Mouse (Mus musculus): ENCODE measurements around the gene Scgb1a1. TPM values are rescaled to one million over a fixed set of nuclear protein-coding genes. Genes with fewer than 3 reads are reported as not detected.

Gene Scgb1a1
- total RNA-seq, 2 experiments from 2014 or later: 233 TPM; not detected in 1

DNA sequence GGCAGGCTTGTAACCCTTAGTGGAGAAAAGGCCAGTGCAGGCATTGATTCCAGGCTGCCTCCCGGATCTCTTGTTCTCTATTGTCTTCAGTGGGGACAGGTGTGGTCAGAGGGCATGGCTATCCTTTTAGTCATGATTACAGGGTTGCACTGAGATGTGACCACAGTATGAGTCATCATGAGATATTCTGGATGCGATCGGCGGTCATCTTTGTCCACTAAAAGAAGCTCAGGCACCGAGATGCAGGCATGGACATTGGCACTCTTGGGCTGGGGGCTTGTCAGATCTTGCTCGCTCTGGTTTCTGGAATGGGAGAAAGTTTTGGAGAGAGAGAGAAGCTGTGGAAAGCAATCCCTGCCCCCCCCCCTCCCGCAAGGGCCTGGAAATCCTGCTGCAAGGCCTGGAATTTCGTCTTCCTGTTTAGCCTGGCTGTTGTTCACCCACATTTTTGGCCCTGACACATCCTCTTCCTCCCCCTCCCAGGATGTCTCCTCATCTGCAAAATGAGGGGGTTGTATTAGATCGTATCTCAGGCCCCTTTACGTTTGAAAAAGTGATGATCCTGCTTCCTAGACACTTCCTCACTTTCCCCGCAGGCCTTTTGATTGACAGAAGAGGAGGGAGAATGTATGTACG, 13.9 kb downstream of the Scgb1a1 start:
- no peak for DNase-seq
- intact Hi-C loops (cut with DNase I): loop anchor here (5.0 kb wide), 1 partner anchor 42 kb away; no protein-coding TSS in a partner anchor

DNA sequence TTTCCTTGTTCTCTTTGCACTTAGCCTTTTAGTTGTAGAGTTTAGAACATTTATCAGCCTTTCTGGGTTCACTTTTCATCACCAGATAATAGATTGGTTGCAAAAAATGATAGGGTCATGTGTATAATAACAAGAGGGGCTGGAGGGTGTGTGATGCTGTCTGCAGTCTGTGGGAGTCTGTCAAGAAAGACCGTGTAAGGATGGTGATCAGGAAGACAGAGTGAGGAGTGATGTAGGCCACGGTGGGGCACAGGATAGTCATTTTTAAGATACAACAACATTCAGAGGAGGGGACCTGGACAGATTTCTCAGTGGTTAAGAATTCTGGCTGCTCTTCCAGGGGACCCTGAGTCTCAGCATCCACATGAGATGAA, 15.6 kb downstream of the Scgb1a1 start:
- DNase-seq: no peak
- intact Hi-C loops (cut with DNase I): loop anchor here (5.0 kb wide), 1 partner anchor 40 kb away; no protein-coding TSS in a partner anchor

DNA sequence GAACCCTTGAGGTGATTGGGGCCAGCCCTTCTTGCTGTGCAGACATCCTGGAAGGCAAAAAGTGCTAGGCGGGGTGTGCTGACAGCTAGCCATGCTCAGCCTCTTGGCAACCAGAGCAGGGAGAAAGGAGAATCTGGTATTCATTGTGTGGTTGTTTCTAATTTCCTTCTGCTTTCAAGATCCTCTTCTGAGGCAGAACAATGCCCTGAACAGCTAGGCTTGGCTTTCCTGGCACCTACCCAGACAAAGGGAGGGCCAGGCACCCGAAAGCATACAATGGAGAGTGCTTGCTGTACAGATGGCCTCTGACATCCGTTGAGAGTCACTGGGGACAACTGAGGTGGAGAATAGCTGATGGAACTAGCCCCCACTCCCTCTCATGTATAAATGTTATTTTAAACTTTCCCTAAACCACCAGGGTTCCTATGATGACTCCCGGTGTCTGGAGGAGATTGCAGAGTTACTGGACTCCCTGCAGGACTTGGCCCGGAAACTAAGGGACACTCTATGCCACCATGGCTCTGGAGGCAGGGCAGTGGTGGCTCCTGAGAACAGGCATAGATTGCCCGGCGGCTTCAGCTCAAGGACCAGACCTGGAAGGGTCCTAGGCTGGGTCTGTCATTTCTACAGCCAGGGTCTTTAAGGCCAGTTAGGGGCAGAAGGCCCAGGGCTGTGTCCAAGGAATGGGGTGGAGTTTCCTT, 16.2 kb downstream of the Scgb1a1 start:
- intact Hi-C loops (cut with DNase I): loop anchor here (2.0 to 5.0 kb wide), 2 partner anchors 39 to 79 kb away; no protein-coding TSS in a partner anchor
- DNase-seq: peak; percentile 78 to 80

DNA sequence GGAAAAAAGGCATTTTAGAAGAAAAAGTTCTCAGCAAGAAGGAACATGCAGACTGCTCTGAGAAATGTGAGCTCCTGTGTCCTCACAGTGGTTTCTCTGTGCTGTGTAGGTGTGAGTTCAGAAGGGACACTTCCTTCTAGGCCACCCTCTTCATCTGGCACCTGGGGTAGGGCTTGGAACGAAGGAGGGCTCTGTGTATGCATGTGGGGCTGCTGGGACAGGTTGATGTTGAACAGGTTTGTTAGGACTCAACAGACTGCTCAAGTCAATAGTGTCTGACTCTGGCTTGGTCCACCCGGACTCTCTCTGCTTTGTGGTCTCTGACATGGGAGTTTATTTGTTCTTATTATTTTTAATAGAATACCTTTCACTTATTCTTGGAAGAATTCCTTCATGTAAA, 17.4 kb downstream of the Scgb1a1 start:
- no peak for DNase-seq
- intact Hi-C loops (cut with DNase I): loop anchor here (2.0 to 5.0 kb wide), 2 partner anchors 38 to 78 kb away; no protein-coding TSS in a partner anchor

DNA sequence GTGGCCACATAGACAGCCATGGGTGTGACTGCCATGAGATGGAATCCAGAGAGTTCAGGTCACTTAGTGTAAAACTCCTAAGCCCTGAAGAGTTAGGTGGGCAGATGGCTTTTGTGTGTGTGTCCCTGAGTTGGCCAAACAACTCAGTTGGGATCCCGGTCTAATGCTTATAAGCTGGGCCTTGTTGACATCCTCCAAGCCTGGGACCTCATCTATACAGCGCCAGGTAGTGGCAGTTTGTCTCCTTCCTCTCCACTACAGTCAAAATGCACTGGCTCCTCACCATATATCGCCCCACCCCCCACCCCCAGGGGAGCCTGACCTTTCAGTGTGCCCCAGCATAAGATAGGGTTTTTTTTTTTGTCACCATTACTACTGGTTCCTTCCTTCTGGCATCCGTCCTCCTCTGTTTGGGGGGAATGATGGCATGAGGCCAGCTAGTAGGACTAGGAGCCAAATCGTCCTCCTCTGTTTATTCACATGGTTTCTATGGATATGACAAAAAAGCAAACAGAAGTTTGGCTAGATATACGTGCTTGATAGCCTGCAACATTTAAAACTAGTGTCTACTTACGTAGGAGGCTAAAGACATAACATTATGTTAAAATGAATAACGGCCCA, 18.0 kb downstream of the Scgb1a1 start:
- intact Hi-C loops (cut with DNase I): loop anchor here (2.0 to 5.0 kb wide), 2 partner anchors 37 to 77 kb away; no protein-coding TSS in a partner anchor
- peak in 1 of 2 experiments; percentile 54 for DNase-seq

DNA sequence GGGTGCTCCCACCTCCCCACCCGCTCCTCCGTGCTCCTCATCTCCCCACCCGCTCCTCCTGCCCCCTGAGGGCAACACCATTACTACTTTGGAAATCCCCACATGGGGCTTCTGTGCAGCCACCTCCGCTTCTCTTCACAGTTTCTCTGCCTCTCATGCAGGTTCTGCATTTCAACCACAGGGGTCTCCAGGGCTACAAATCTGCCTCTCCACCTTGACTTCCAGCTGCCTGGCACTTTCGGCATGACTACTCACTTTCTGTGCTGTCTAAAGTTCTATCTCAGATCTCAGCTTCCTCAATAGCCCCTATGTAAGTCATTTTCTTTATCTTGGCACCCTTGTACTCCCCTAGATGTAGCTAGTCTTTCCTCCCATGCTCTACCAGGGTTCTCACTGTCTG, 20.5 kb downstream of the Scgb1a1 start:
- intact Hi-C loops (cut with DNase I): no loop called here
- no peak for DNase-seq

DNA sequence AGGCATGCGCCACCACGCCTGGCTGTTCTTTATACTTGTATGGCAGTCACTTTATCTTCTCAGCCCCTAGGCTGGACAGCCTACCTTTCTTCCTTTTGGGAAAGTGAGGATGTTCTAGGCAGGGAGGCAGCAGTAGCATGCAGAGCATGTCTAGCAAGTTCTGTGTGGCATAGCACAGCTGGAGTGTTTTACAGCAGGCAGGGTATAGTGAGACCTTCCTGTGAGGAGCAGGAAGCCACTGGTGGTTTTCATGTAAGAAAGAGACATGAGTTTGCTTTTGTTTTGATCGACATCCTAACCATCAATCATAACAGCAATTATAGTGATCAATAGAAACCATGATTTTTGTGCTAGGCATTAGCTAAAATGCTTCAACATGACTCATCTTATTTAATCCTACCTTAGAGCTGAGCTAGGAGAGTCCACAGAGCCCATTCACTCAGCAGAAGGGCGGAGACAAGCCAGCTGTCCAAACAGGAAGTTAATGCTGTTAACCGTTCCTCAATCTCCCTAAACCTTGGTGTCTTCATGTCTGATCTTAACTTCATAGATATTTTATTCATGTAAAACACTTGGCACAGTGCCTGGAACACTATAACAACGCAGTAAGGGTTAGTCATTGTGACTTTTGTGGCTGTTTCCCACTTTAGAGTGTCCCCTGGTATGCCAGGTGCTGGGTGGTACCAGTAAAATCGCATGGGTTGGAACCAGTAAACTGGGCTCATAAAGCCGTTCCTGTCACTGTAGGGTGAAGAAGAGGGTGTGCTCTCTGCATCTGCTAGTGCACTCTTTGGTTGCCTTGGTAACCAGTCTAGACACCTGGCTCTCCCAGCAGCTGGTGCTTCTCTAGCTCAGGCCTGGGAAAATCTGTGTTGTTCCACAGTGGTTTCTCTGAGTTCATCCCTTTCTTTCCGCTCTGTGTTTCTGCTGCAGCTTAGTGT, 21.9 kb downstream of the Scgb1a1 start:
- DNase-seq: no peak

DNA sequence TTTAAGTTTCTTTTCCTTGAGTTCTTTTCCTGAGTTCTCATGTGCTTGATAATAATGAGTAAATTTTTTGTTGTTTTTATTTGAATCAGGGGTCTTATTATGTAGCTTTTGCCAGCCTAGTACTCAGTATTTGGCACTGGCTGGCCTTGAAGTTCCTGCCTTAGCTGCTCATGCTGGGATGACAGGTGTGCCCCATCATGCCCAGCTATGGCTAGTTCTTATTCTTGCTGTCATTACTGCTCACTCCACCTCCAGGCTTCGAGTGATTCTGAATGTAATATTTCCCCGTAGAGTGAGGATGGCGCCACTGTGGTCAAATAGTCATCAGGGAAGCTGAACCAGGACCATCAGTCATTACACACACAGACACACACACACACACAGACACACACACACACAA, 23.9 kb downstream of the Scgb1a1 start:
- intact Hi-C loops (cut with DNase I): no loop called here
- DNase-seq: no peak

More for the DNA sequence above, 21.9 kb downstream of the Scgb1a1 start:
- intact Hi-C loops (cut with DNase I): no loop called here

DNA sequence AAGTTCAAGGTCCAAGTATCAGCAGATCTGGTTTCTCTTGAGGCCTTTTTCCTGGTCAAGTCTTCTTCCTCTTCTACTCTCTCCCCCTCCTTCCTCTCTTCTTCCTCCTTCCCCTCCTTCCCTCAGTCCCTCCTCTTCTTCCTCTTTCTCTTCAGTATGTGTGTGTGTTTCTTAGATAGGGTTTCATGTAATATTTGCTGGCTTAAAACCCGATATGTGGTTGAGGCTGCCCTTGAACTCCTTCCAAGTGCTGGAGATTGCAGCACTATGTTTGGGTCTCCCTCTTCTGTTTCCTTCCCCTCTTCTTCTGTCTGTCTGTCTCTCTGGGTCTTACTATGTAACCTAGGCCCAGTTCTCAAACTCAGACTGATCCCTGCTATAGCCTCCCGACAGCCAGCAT, 24.9 kb downstream of the Scgb1a1 start:
- intact Hi-C loops (cut with DNase I): no loop called here
- DNase-seq: no peak

DNA sequence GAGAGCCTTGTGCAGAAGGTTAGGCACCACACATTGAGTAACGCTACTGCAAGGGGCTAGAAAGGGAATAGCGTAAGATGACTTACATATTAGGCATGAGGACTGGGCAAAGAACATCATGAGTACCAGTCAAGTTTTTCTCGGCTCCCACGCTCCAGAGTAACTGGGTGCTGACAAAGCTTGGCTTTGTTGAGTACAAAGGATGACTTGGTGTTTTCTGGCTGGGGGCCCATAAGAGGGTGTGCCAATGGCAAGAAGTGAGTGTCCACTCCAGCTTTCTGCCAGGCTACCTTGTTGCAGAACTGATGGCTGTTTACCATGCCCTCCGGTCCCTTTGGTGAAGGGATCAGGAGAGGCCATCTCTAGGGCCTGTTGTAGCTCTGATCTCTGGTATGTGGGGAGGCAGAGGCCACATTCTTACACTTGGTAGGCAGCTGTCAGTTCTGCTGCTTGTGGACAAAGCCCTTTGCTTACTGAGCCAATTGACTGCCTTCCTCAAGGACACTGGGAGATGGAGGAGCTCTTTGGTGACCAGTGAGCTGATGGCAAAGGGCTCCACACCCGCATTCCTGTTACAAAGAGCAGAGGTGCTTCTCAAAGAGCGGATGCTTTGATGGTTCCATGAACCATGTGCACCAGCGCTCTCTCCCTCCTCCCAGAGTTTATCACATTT, 26.4 kb downstream of the Scgb1a1 start:
- intact Hi-C loops (cut with DNase I): no loop called here
- no peak for DNase-seq

DNA sequence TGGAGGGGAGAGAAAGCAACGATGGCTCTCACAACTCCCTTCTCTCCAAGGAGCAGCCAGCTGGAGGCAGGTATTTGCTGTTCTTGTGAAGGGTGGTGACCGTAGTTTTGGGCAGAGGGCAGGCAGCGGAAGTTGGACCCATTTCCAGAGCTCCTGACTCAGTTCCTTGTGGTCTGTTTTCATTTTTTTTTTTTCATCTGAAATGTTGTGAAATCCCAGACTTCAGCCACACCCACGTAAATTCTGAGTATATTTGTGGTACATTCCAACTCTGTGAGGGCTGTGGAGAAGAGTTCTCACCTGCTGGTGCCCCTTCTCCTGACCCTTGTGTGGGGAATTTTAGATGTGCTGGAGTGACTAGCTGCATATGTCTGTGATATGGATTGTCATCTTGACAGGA, 27.7 kb downstream of the Scgb1a1 start:
- no peak for DNase-seq
- intact Hi-C loops (cut with DNase I): no loop called here

DNA sequence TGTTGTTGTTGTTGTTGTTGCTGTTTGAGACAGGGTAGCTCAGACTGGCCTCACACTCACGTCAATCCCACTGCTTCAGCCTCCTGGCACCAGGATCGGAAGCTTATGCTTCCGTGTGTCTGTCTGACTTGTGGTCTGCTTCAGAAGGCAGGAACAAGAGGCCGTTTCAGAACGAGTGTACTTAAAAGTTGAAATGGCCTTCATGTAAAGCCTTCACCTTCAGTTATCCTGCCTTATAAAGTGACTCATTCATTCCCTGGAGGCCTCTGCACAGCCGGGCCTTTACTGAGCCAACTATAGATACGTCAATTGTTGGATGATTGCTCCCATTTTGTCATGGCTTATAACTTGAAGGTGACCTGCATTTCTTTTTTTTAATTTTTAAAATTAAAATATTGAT, 28.4 kb downstream of the Scgb1a1 start:
- intact Hi-C loops (cut with DNase I): no loop called here
- no peak for DNase-seq

DNA sequence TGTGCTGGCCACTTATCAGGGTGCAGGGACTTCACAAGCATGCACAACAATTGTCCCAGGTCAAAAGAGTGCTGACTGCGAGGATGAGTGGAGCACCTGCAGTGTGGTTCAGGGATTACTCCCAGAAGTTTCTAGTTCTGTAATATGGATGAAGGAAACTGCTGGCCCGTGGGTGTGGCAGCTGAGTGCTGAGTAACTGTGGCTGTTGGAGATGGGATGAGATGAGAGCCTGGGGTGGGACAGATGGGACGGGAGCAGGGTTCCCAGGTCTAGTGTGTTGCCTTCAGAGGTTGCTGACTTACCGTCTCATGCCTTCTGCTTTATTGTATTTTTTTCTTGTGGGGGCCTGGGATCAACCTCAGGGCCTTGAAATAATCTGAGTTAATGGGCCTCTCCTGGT, 28.8 kb downstream of the Scgb1a1 start:
- intact Hi-C loops (cut with DNase I): no loop called here
- no peak for DNase-seq

DNA sequence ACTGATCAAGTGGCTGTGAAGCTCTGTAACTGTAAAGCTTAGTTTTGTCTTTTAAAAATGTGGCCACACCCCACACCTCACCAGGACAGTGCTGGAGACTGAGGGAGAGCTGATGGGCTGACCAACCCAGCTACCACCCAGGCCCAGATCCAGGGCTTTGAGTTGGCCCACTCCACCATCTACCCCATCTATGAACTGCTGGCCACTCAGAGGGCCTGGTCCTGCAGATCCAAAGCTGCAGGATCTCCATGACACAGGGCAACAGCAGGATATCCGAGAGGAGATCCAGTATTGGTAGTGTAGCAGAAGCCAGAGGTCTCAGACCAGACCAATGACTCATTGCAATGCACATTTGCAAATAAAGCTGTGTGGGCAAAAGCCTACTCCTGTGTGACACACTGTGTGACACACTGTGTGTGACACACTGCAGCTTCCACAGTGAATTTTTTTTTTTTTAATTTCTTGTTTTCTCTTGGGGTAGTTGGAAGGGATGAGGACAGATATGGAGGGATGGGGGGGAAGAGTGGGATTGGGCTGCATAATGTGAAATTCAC, 29.4 kb downstream of the Scgb1a1 start:
- no peak for DNase-seq
- intact Hi-C loops (cut with DNase I): no loop called here

DNA sequence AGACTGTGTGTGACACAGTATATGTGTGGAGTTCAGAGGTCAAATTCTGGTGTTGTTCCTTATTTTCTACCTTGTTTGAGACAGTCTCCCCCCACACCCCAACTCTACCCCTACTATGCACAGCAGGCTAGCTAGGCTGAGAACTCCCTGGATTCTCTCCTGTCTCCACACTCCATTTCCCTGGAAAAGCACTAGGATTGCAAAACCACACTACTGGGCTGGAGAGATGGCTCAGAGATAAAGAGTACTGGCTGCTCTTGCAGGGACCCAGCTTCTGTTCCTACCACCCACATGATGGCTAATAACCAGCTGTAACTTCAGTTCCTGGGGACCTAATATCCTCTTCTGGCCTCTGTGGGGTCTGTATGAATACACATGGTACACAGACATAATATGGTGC, 30.1 kb downstream of the Scgb1a1 start:
- intact Hi-C loops (cut with DNase I): no loop called here
- no peak for DNase-seq

DNA sequence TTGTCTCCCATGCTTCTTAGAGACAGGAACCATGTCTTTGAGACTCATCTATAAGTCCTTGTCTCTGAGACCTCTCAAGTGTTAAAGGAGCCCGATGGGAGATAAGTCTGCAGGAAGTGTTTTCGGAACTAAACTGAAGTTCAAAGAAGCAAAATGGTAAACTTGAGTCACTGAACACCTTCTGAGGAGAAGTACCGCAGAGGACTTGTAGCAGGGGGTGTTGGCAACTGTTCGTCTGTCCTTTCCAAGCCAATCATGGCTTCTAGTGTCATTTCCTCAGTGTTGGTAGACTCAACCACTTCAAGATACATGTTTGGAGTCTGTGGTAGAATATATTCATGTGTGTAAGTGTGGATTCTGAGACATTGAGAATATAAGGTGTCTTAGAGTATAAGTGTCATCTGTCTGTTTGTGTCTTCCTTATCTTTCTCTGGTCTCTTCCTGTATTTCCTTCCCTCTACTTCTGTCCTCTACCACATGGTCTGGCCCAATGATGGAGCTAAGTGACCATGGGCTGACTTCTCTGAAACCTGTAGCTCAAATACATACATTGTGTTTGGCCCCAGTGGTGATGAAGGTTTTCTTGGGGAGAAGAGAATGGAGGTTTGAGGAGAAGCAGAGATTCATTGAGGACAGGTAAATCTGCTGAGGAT, 31.9 kb downstream of the Scgb1a1 start:
- intact Hi-C loops (cut with DNase I): loop anchor here (1.0 kb wide), 1 partner anchor 64 kb away; no protein-coding TSS in a partner anchor
- no peak for DNase-seq

DNA sequence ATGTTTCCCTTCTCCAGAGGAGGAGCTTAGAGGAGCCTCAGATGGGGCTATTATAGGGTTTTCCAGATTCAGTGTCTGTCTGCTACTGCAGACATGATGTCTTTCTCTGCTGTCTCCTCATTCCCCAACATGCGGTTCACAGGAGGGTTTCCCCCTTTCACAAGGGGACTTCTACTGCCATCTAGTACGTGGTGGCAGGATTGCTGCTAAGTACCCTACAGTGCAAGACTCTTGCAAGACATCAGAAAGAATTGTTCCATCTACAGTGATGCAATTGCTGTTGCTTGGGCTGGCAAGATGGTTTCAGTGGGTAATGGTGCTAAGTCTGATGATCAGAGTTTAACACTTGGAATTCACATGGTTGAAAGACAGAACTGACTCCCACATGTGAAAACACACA, 32.6 kb downstream of the Scgb1a1 start:
- no peak for DNase-seq
- intact Hi-C loops (cut with DNase I): loop anchor here (1.0 kb wide), 1 partner anchor 63 kb away; no protein-coding TSS in a partner anchor

DNA sequence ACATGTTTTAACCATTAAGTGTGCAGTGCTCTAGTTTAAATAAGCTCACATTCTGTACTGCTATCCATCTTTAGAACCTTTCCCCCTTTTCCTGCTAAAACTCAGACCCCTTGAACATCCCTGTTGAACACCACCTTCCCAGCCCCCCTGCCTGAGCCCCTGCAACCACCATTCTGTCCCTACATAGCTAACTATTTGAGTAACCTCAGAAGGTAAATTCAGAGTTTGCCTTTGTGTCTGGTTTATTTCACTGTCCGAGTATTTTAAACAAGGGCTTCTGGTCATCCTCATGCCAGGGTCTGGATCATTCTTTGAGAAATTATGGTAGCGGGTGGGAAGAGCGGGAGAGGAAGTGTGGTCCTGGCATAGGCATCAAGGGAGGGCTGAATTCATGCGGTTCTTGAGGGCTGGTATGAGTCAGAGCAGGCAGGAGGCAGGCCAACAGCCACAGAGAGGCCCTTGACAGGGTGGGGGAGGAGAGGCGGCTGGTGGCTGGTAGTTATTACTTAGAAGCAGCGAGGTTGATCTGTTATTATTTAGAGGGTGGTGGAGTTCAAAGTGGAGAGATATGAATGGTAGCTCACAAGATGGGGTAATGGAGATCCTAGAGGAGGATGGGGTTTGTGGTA, 34.8 kb downstream of the Scgb1a1 start:
- intact Hi-C loops (cut with DNase I): no loop called here
- peak; percentile 38 to 63 for DNase-seq
